Mouse (Mus musculus): ENCODE measurements at regions not wholly inside any gene's neighbourhood (a gene's known extent, or its start where the extent isn't known, plus 50 kb on each side); places are given as distances from the start of the nearest gene placed in this dataset.

GRCm38 (mm10) chr3:146337429-146337828, 67.0 kb upstream of the Ssx2ip start:
- no peak for ATAC-seq (ENCODE audit: low TSS enrichment)

GRCm38 (mm10) chr3:146337861-146338281, 66.6 kb upstream of the Ssx2ip start:
- ATAC-seq (ENCODE audit: low TSS enrichment) = peak; percentile 98

GRCm38 (mm10) chr3:146338445-146338844, 66.0 kb upstream of the Ssx2ip start:
- no peak for ATAC-seq (ENCODE audit: low TSS enrichment)

- no peak for ATAC-seq (ENCODE audit: low TSS enrichment)
Measured at GRCm38 (mm10) chr3:146340316-146341055, 64.0 kb upstream of the Ssx2ip start.

GRCm38 (mm10) chr3:146341652-146342340, 62.6 kb upstream of the Ssx2ip start:
- no peak for ATAC-seq (ENCODE audit: low TSS enrichment)

GRCm38 (mm10) chr3:146342727-146343126, 61.7 kb upstream of the Ssx2ip start:
- ATAC-seq (ENCODE audit: low TSS enrichment) = no peak

GRCm38 (mm10) chr3:146343649-146344401, 60.6 kb upstream of the Ssx2ip start:
- peak; percentile 79 for ATAC-seq (ENCODE audit: low TSS enrichment)

- peak; percentile 25 for ATAC-seq (ENCODE audit: low TSS enrichment)
Measured at GRCm38 (mm10) chr3:146344402-146345025, 59.9 kb upstream of the Ssx2ip start.

- peak; percentile 79 for ATAC-seq (ENCODE audit: low TSS enrichment)
Measured at GRCm38 (mm10) chr3:146345308-146345780, 59.1 kb upstream of the Ssx2ip start.

- ATAC-seq (ENCODE audit: low TSS enrichment) = no peak
Measured at GRCm38 (mm10) chr3:146345946-146346345, 58.5 kb upstream of the Ssx2ip start.

GRCm38 (mm10) chr3:146347311-146347710, 57.1 kb upstream of the Ssx2ip start:
- ATAC-seq (ENCODE audit: low TSS enrichment) = no peak

GRCm38 (mm10) chr3:146348921-146349320, 55.5 kb upstream of the Ssx2ip start:
- no peak for ATAC-seq (ENCODE audit: low TSS enrichment)

GRCm38 (mm10) chr3:146349393-146349792, 55.0 kb upstream of the Ssx2ip start:
- no peak for ATAC-seq (ENCODE audit: low TSS enrichment)

GRCm38 (mm10) chr3:146350126-146350525, 54.3 kb upstream of the Ssx2ip start:
- no peak for ATAC-seq (ENCODE audit: low TSS enrichment)

- ATAC-seq (ENCODE audit: low TSS enrichment) = no peak
Measured at GRCm38 (mm10) chr3:146351468-146351867, 53.0 kb upstream of the Ssx2ip start.

- no peak for ATAC-seq (ENCODE audit: low TSS enrichment)
Measured at GRCm38 (mm10) chr3:146352187-146352586, 52.3 kb upstream of the Ssx2ip start.

GRCm38 (mm10) chr3:146353961-146354360, 50.5 kb upstream of the Ssx2ip start:
- ATAC-seq (ENCODE audit: low TSS enrichment) = peak; percentile 74; the same call in 1 of the 2 replicates

Measured in frontal cortex, adult (tissue).